7 mouse cellular contexts compared by ENCODE assay signal in genomic region chr11:98740393-98741050, GRCm38 (mm10). TPM values are rescaled to one million over a fixed set of nuclear protein-coding genes. Genes with fewer than 3 reads are reported as not detected.
A peak's percentile ranks its signal among the peaks of the same experiment; 100 is the strongest.
DNase-seq lines count a peak whose midpoint lies in the region; ATAC-seq and TF ChIP-seq lines count a peak whose summit lies in the region.

TSS of gene Thra (plus strand) at chr11:98740638.

- peaks cover 38% of the 10 kb centered on the region for H3K4me1 ChIP-seq in forebrain, postnatal 0 days (ENCODE audit: insufficient read depth)
- H3K4me1 ChIP-seq in lung, embryonic 14.5 days (ENCODE audit: insufficient read depth), result peaks cover 31% of the 10 kb centered on the region

- peak; percentile 60 for DNase-seq in R1 (ENCODE audit: low read depth, low spot score)
- peak; percentile 68 to 71 for DNase-seq in cerebellum, adult 18-20 months
- DNase-seq in forebrain, postnatal 0 days, result peak; percentile 83
- peak; percentile 73 to 84 for DNase-seq in heart, postnatal 36 days
- no peak for DNase-seq in layer of hippocampus, adult 8-10 months (ENCODE audit: low spot score in 2 of 2)
- DNase-seq in lung, embryonic 14.5 days, result peak; percentile 85
- peak; percentile 78 for DNase-seq in ovary, postnatal 36 days (ENCODE audit: low spot score)

- peak within 1 kb of the TSS; percentile 94 for H3K4me2 ChIP-seq in forebrain, postnatal 0 days (ENCODE audit: low read depth)
- peak within 1 kb of the TSS; percentile 76 for H3K4me2 ChIP-seq in lung, embryonic 14.5 days

- no peak for TF ChIP-seq CTCF in forebrain, postnatal 0 days (IDR thresholded peaks at IDR 0.05; ENCODE audit: low read depth)
- TF ChIP-seq CTCF in lung, embryonic 14.5 days (IDR thresholded peaks at IDR 0.05; ENCODE audit: low read depth), result no peak

- H3K9ac ChIP-seq in forebrain, postnatal 0 days, result peak within 1 kb of the TSS; percentile 99
- peak within 1 kb of the TSS; percentile 81 for H3K9ac ChIP-seq in lung, embryonic 14.5 days

- ATAC-seq in forebrain, postnatal 0 days, result peak; percentile 44
- peak; percentile 77 for ATAC-seq in lung, embryonic 14.5 days (ENCODE audit: insufficient read depth)

- H3K27me3 ChIP-seq in forebrain, postnatal 0 days (ENCODE audit: insufficient read depth, low read length), result no peaks in the 10 kb centered on the region
- no peaks in the 10 kb centered on the region for H3K27me3 ChIP-seq in lung, embryonic 14.5 days (ENCODE audit: insufficient read depth, low read length)

- intact Hi-C loops in heart, postnatal 36 days (cut with DNase I), result loop anchor here (1.0 to 2.0 kb wide), 2 partner anchors 18 to 47 kb away; no protein-coding TSS in a partner anchor

- under 1% methylated on average over 22 of the region's 22 CpGs for WGBS in forebrain, postnatal 0 days
- WGBS in lung, embryonic 14.5 days, result under 1% methylated on average over 22 of the region's 22 CpGs

- peak within 1 kb of the TSS; percentile 97 for H3K4me3 ChIP-seq in forebrain, postnatal 0 days (ENCODE audit: low read depth, low read length)
- H3K4me3 ChIP-seq in lung, embryonic 14.5 days (ENCODE audit: low read depth, low read length), result peak within 1 kb of the TSS; percentile 75

- peak within 1 kb of the TSS; percentile 99 for H3K27ac ChIP-seq in forebrain, postnatal 0 days (ENCODE audit: low read depth, low read length)
- H3K27ac ChIP-seq in lung, embryonic 14.5 days (ENCODE audit: low read depth), result peak within 1 kb of the TSS; percentile 95

- H3K36me3 ChIP-seq in forebrain, postnatal 0 days (ENCODE audit: insufficient read depth), result no peaks in the 10 kb centered on the region
- H3K36me3 ChIP-seq in lung, embryonic 14.5 days (ENCODE audit: insufficient read depth), result no peaks in the 10 kb centered on the region

- no peaks in the 10 kb centered on the region for H3K9me3 ChIP-seq in forebrain, postnatal 0 days (ENCODE audit: low read length)
- H3K9me3 ChIP-seq in lung, embryonic 14.5 days (ENCODE audit: low read depth, low read length), result no peaks in the 10 kb centered on the region

RNA-seq across cellular contexts. Expression of gene Thra, which starts in this region (rescaled TPM):
- 1,003 and 1,159 TPM in 2 replicates for total RNA-seq in forebrain, postnatal 0 days (2014; rRNA removed)
- 223 and 233 TPM in 2 replicates for polyA plus RNA-seq in forebrain, postnatal 0 days (2015; fragmentation: Nextera tagmentation; extraction: Ambion mirVana)
- 100 to 1,000 TPM; 100 to 111 TPM for total RNA-seq in heart, postnatal 36 days (2021)
- total RNA-seq in layer of hippocampus, adult 8-10 months (2022), result 100 to 1,000 TPM; 919 to 985 (median 938) TPM
- polyA plus RNA-seq in lung, embryonic 14.5 days (2014; fragmentation: Nextera tagmentation; extraction: Ambion mirVana), result 46.8 and 47.1 TPM in 2 replicates

Comparison
In these comparisons a context has a peak if more than half of its experiments do, and no peak if none do; other contexts are left out.
1. DNase-seq: peak in R1 (single experiment), cerebellum, adult 18-20 months (2 of 2), forebrain, postnatal 0 days (single experiment), heart, postnatal 36 days (2 of 2), lung, embryonic 14.5 days (single experiment) and ovary, postnatal 36 days (single experiment); none in layer of hippocampus, adult 8-10 months (0 of 2).